Mouse (Mus musculus): ENCODE results near the gene Epha3. TPM values are rescaled to one million over a fixed set of nuclear protein-coding genes. Genes with fewer than 3 reads are reported as not detected.

Gene Epha3
- polyA plus RNA-seq, 1 experiment from 2014 or later: 26.2 TPM

DNA sequence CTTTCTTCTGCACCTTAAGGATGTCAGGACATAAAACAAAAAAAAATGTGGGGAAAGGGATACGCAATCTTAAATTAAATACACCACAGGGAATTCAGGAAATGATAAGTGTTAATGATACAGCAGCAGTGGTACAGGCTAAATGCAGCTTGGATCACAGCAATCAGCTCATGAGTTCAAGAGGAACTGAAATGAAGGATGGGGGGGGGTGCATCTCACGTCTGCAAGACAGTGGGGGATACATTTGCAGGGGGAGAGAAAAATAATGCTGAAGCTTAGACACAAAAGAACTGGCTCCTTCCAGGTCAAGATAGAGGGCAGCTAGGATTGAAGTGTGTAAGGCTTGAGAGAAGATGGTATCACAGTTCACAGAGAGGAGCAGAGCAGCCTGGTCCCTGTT is 42.8 kb downstream of the Epha3 start:
- WGBS: 53% methylated on average over 2 of the region's 2 CpGs
- H3K27me3 ChIP-seq: no peaks in the 10 kb centered on the region

DNA sequence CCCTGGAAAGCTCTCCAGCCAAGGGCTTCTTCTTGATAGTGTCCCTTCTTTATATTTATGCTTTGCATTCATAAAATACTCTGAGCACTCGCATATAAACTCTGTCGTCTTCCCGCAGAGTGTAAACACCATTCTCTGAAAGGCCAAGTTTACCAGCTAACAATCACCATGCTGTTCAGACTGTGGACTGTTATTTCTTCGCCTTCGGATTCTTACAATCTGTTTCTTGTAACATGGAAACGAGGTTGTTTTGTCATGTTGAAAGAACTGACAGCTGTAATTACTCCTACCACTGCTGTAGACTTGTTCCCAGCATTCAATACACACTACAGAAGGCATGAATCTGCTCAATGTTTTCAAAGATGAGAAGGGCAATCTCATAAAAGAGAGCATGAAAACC is 46.4 kb downstream of the Epha3 start:
- Histone ChIP-seq H3K4me2 (no peak overlapping the region; the same call in 1 of the 2 replicates), H3K27me3 (no peaks in the 10 kb centered on the region), H3K27ac (0 out of 2 replicates have a peak overlapping the region, but pooled peaks have one; percentile 47), H3K36me3 (no peaks in the 10 kb centered on the region), H3K4me3 (replicated peaks) (no peak overlapping the region), H3K9me3 (no peaks in the 10 kb centered on the region), H3K9ac (replicated peaks) (no peak overlapping the region), H3K4me1 (replicated peaks) (0 out of 2 replicates have a peak, but pooled peaks cover 5% of the 10 kb centered on the region)
- 26% methylated on average over 6 of the region's 6 CpGs for WGBS
- no peak for ATAC-seq (ENCODE audit: insufficient number of reproducible peaks, insufficient read depth, low FRiP score, low TSS enrichment, low read depth)

More for the DNA sequence above, 42.8 kb downstream of the Epha3 start:
- no peaks in the 10 kb centered on the region for H3K36me3 ChIP-seq
- no peaks in the 10 kb centered on the region for H3K9me3 ChIP-seq
- H3K4me3 ChIP-seq (replicated peaks): no peak overlapping the region
- no peak overlapping the region for H3K4me2 ChIP-seq
- no peak overlapping the region for H3K27ac ChIP-seq
- no peak for ATAC-seq (ENCODE audit: insufficient number of reproducible peaks, insufficient read depth, low FRiP score, low TSS enrichment, low read depth)
- no peak overlapping the region for H3K9ac ChIP-seq (replicated peaks)
- 0 out of 2 replicates have a peak, but pooled peaks cover 5% of the 10 kb centered on the region for H3K4me1 ChIP-seq (replicated peaks)

DNA sequence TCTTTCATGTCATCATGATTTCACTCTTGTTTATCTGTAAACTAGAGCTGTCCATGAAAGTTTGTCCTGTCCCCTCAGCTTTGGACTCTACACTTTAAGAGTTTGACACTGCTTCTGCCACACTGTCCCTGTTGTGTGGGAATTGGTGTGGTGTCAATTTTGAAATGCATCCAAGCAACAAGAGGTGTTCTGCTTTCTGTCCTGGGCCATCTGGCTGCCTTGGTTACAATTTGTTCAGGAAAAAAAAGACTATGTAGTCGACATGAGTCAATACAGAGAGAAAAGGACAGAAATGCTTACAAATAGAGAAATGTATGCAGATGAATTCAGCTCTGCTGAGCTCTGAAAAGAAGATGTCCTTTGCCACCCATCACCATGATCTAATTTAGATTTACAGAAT is 47.3 kb downstream of the Epha3 start:
- ATAC-seq (ENCODE audit: insufficient number of reproducible peaks, insufficient read depth, low FRiP score, low TSS enrichment, low read depth): no peak
- WGBS: 9% methylated on average over 1 of the region's 1 CpGs
- Histone ChIP-seq H3K4me3 (replicated peaks) (no peak overlapping the region), H3K4me2 (no peak overlapping the region), H3K4me1 (replicated peaks) (0 out of 2 replicates have a peak, but pooled peaks cover 5% of the 10 kb centered on the region), H3K9me3 (no peaks in the 10 kb centered on the region), H3K9ac (replicated peaks) (no peak overlapping the region), H3K36me3 (no peaks in the 10 kb centered on the region), H3K27ac (no peak overlapping the region), H3K27me3 (no peaks in the 10 kb centered on the region)

DNA sequence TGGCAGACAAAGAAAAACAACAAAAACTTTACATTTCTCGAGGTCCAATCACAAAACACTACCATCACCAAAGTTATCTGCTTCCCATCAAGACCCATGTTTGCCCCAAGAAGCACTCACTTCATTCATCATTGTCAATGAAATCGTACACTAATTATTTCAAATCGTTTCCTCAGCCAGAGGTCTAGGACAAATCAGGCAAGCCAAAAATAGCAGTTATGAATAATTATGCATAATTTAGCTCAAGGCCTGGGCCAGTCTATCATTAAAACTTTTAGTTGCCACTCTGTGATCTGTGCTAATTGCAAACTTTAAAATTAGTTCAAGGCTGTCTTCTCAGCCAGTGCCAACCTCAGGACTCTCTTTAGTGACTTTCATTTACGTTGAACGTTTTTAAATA is 54.1 kb downstream of the Epha3 start:
- no peaks in the 10 kb centered on the region for H3K27me3 ChIP-seq
- no peak overlapping the region for H3K9ac ChIP-seq (replicated peaks)
- WGBS: 44% methylated on average over 5 of the region's 5 CpGs
- no peak overlapping the region for H3K4me2 ChIP-seq
- no peaks in the 10 kb centered on the region for H3K4me1 ChIP-seq (replicated peaks)
- H3K9me3 ChIP-seq: no peaks in the 10 kb centered on the region
- no peak overlapping the region for H3K27ac ChIP-seq
- H3K36me3 ChIP-seq: no peaks in the 10 kb centered on the region
- ATAC-seq (ENCODE audit: insufficient number of reproducible peaks, insufficient read depth, low FRiP score, low TSS enrichment, low read depth): no peak
- no peak overlapping the region for H3K4me3 ChIP-seq (replicated peaks)

DNA sequence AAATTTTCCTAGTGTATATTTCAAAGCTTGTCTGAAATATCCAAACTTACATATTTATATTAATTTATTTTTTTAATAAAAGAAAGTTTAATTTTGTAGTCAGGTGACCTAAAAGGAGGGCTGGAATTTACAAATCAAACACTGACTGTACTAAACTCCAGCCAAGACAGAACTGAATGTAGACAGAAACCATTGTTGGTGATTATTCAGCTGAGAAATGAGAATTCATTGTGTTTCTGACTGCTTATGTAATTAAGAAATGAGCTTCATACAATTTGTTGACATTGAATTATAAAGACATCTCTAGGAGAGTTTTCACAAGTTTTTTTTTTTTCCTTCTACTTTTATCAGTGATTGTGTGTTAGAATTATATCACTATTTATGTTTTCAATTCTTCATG is 55.0 kb downstream of the Epha3 start:
- H3K4me2 ChIP-seq: no peak overlapping the region
- H3K9me3 ChIP-seq: no peaks in the 10 kb centered on the region
- H3K9ac ChIP-seq (replicated peaks): no peak overlapping the region
- ATAC-seq (ENCODE audit: insufficient number of reproducible peaks, insufficient read depth, low FRiP score, low TSS enrichment, low read depth): no peak
- no peaks in the 10 kb centered on the region for H3K27me3 ChIP-seq
- no peak overlapping the region for H3K4me3 ChIP-seq (replicated peaks)
- H3K36me3 ChIP-seq: no peaks in the 10 kb centered on the region
- no peaks in the 10 kb centered on the region for H3K4me1 ChIP-seq (replicated peaks)
- H3K27ac ChIP-seq: no peak overlapping the region

DNA sequence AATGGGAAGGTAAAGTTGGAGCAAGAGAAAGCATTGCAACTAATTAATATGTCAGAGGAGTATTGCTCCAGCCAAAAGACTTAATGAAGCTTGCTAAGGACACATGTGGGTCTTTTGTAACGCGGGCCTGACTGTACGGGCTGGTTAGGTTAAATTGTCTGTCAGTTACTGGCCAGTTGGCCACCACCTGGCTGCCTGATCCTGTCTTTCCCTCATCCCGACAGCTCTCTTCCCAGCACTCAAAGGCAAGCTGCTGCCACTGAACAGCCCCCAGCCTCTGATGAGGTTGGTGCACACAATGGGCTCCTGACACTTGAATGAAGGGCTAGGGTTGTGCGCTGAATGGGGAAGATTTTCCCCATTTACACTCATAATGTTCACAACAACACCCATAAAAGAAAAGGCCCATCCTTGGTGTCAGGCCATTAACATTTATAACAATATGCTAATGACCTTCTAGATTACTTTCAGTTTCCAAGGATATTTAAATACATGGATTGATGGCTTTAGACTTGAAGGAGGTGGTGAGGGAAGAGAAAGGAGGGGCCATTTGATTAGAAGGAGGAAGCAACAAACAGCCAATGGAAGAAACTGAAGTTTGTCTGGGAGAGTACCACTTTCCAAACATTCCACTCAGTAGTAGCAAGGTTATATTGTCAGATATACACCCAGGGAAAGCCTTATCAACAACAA is 57.4 kb downstream of the Epha3 start:
- no peak overlapping the region for H3K9ac ChIP-seq (replicated peaks)
- H3K9me3 ChIP-seq: no peaks in the 10 kb centered on the region
- H3K4me3 ChIP-seq (replicated peaks): no peak overlapping the region
- H3K4me2 ChIP-seq: no peak overlapping the region
- no peaks in the 10 kb centered on the region for H3K36me3 ChIP-seq
- H3K4me1 ChIP-seq (replicated peaks): no peaks in the 10 kb centered on the region
- WGBS: 47% methylated on average over 5 of the region's 5 CpGs
- H3K27ac ChIP-seq: no peak overlapping the region
- H3K27me3 ChIP-seq: no peaks in the 10 kb centered on the region
- no peak for ATAC-seq (ENCODE audit: insufficient number of reproducible peaks, insufficient read depth, low FRiP score, low TSS enrichment, low read depth)

DNA sequence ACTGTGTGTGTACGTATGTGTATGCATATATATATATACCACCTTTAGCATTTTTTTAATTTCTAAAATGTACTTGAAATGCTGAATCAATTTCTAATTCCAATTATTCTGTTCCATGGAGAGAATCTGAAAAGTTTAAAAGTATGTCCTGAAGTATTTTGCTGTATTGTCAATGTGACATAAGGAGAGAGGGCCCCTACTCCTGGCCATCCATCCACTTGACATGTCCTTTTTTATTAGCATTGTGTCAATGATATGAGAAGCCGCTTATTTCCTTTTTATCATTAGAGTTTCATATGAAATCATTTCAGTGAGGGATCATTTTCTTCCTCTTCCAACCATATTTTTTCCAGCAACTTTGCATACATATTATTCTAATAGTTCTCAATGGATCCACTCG is 58.0 kb downstream of the Epha3 start:
- H3K27ac ChIP-seq: no peak overlapping the region
- no peak overlapping the region for H3K4me3 ChIP-seq (replicated peaks)
- 89% methylated on average over 3 of the region's 3 CpGs for WGBS
- no peaks in the 10 kb centered on the region for H3K36me3 ChIP-seq
- H3K4me1 ChIP-seq (replicated peaks): no peaks in the 10 kb centered on the region
- H3K9ac ChIP-seq (replicated peaks): no peak overlapping the region
- no peak for ATAC-seq (ENCODE audit: insufficient number of reproducible peaks, insufficient read depth, low FRiP score, low TSS enrichment, low read depth)
- no peaks in the 10 kb centered on the region for H3K9me3 ChIP-seq
- H3K27me3 ChIP-seq: no peaks in the 10 kb centered on the region
- H3K4me2 ChIP-seq: no peak overlapping the region

DNA sequence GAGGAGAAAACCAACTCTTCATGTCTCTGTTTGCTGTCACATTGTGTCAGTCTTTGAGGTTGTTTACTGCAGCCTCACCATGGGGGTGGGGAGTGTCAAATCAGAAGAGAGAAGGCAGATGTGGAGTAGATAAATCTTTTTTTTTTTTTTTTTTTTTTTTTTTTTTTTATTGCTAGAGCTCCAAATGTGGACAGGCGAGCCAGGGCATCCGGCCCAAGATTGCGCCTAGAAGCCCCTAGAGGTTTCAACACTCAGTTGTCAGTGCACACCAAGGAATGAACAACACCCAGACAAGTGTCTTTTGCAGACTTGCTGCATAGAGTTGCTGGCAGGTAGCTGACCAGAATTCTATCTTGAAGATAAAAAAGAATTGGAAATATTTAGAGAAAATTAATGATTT is 62.5 kb downstream of the Epha3 start:
- Histone ChIP-seq H3K4me2 (no peak overlapping the region), H3K4me3 (replicated peaks) (no peak overlapping the region), H3K9ac (replicated peaks) (no peak overlapping the region), H3K4me1 (replicated peaks) (no peaks in the 10 kb centered on the region), H3K27me3 (no peaks in the 10 kb centered on the region), H3K36me3 (no peaks in the 10 kb centered on the region), H3K27ac (no peak overlapping the region), H3K9me3 (no peaks in the 10 kb centered on the region)
- 64% methylated on average over 3 of the region's 3 CpGs for WGBS
- ATAC-seq (ENCODE audit: insufficient number of reproducible peaks, insufficient read depth, low FRiP score, low TSS enrichment, low read depth): no peak

DNA sequence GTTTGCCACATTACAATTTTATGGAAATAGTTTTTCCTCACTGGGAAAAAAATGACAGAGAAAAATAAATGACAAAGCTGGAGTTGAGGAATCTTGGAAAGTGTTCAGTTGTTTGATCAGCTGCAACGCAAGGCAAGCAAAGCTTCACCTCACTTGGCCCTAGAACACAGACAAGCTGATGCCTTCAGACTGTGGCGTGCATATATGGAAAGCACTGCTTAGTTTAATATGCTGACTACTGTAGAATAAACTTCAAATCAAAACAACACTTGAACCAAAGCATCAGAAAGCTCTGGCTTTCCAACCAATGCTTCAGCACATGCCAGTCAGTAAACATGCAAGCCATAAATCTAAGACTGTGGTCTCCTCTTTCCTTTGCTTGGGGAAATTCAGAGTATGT is 65.6 kb downstream of the Epha3 start:
- H3K9ac ChIP-seq (replicated peaks): no peak overlapping the region
- WGBS: 81% methylated on average over 2 of the region's 2 CpGs
- H3K9me3 ChIP-seq: no peaks in the 10 kb centered on the region
- H3K27ac ChIP-seq: no peak overlapping the region
- H3K4me3 ChIP-seq (replicated peaks): no peak overlapping the region
- H3K4me2 ChIP-seq: no peak overlapping the region
- no peaks in the 10 kb centered on the region for H3K36me3 ChIP-seq
- no peak for ATAC-seq (ENCODE audit: insufficient number of reproducible peaks, insufficient read depth, low FRiP score, low TSS enrichment, low read depth)
- no peaks in the 10 kb centered on the region for H3K4me1 ChIP-seq (replicated peaks)
- H3K27me3 ChIP-seq: no peaks in the 10 kb centered on the region

DNA sequence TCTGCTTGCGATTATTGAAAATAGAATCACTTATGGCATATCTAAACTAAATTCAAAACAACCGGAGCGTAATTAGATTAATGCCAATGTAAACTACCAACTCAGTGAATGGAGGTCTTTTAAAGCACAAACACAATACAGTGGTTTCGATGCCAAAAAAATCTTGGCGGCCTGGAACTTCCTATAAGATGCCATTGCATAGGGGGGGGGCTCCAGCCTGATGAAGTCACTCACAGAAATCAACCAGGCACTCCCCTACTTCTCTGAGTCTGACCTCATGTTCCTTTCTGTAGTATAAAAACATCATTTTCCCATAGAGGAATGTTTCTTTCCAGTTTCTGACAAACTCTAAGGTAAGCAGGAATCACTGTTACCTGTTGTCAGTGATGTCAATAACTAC is 69.7 kb downstream of the Epha3 start:
- 87% methylated on average over 5 of the region's 5 CpGs for WGBS
- Histone ChIP-seq H3K4me2 (no peak overlapping the region), H3K9me3 (no peaks in the 10 kb centered on the region), H3K36me3 (no peaks in the 10 kb centered on the region), H3K9ac (replicated peaks) (no peak overlapping the region), H3K4me1 (replicated peaks) (no peaks in the 10 kb centered on the region), H3K27me3 (no peaks in the 10 kb centered on the region), H3K27ac (no peak overlapping the region), H3K4me3 (replicated peaks) (no peak overlapping the region)
- ATAC-seq (ENCODE audit: insufficient number of reproducible peaks, insufficient read depth, low FRiP score, low TSS enrichment, low read depth): no peak

DNA sequence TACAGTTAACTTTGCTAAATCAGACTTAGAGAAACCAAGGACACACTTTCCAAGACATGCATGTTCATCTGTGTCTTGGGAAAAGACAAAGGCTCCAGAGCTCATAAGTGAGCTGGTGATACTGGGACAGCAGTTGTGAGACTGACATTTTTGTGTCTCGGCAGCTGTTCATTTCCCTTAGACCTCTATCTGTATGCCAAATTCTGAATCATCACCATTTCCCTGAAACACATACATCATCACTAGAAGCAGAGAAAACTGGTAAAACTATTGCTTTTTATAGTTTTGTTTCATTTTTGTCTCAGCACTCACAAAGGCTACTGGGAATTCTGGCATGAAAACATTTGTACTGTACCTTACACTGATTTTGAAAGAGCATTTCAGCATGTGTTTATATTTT is 70.2 kb downstream of the Epha3 start:
- no peak overlapping the region for H3K4me2 ChIP-seq
- no peak for ATAC-seq (ENCODE audit: insufficient number of reproducible peaks, insufficient read depth, low FRiP score, low TSS enrichment, low read depth)
- no peak overlapping the region for H3K27ac ChIP-seq

DNA sequence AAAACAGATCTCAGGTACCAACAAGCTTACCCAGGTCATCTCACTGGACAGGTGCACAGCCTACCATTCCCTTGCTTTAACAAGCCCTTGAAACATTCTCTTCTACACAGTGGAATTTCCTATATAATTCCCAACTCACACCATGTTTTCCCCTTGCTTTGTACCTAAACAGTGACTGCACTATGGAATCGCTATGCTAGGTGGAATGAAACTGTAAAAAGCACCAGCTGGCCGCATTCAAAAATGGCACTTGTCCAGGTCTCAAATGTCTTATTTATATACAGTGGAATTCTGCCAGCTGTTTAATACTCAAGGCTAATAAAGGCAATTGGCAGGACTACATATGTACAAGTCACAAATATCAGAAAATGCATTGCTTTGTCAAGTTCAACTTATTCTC is 71.9 kb downstream of the Epha3 start:
- ATAC-seq (ENCODE audit: insufficient number of reproducible peaks, insufficient read depth, low FRiP score, low TSS enrichment, low read depth): no peak; the same call in 1 of the 2 replicates
- no peak overlapping the region for H3K4me3 ChIP-seq (replicated peaks)
- WGBS: 56% methylated on average over 2 of the region's 2 CpGs

More for the DNA sequence above, 70.2 kb downstream of the Epha3 start:
- Histone ChIP-seq H3K9me3 (no peaks in the 10 kb centered on the region), H3K4me1 (replicated peaks) (no peaks in the 10 kb centered on the region), H3K36me3 (no peaks in the 10 kb centered on the region), H3K9ac (replicated peaks) (no peak overlapping the region), H3K4me3 (replicated peaks) (no peak overlapping the region), H3K27me3 (no peaks in the 10 kb centered on the region)
- 77% methylated on average over 1 of the region's 1 CpGs for WGBS

More for the DNA sequence above, 71.9 kb downstream of the Epha3 start:
- Histone ChIP-seq H3K9me3 (no peaks in the 10 kb centered on the region), H3K27me3 (no peaks in the 10 kb centered on the region), H3K36me3 (no peaks in the 10 kb centered on the region), H3K4me1 (replicated peaks) (no peaks in the 10 kb centered on the region), H3K4me2 (no peak overlapping the region), H3K27ac (no peak overlapping the region), H3K9ac (replicated peaks) (no peak overlapping the region)

Measured in limb, embryonic 12.5 days (tissue).